Mouse (Mus musculus): Measurements from ENCODE around the gene 1700025G04Rik. TPM values are rescaled to one million over a fixed set of nuclear protein-coding genes. Genes with fewer than 3 reads are reported as not detected.

The 1700025G04Rik gene
- polyA plus RNA-seq, 1 experiment from 2014 or later, result 29.1 TPM

DNA sequence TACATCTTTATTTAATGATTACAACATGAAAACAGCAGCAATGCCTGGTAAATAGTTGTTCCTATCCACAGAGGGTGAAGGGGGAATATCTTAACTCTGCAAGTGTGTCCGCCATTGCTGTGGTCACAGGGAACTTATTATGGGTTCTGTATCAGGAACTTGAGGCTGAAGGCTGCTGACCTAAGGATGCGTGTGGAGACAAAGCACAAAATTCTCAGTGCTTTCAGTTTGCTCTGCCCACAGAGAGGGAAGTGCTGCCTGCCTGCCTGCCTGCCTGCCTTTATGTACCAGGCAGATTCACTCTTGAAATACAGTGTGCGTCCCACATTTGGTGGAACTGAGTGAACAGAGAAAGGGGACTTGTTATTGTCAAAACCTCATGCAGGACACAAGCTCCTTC lies 172.2 kb downstream of the 1700025G04Rik start:
- Histone ChIP-seq H3K4me1 (ENCODE audit: control insufficient read depth, insufficient read depth, low read length) (no peaks in the 10 kb centered on the region), H3K9me3 (ENCODE audit: control insufficient read depth, low read length) (no peaks in the 10 kb centered on the region), H3K4me3 (ENCODE audit: low read depth, low read length) (no peak overlapping the region), H3K9ac (replicated peaks; ENCODE audit: low read depth, low read length) (no peak overlapping the region), H3K27ac (ENCODE audit: low read depth, low read length) (no peak overlapping the region), H3K36me3 (ENCODE audit: control insufficient read depth, insufficient read depth, low read length) (no peaks in the 10 kb centered on the region), H3K27me3 (ENCODE audit: control insufficient read depth, insufficient read depth, low read length) (no peaks in the 10 kb centered on the region), H3K4me2 (ENCODE audit: low read depth, low read length) (no peak overlapping the region)
- 85% methylated on average over 3 of the region's 3 CpGs for WGBS
- ATAC-seq (ENCODE audit: low read depth), result no peak

GRCm38 (mm10) chr1:151914494-151914893 lies 175.4 kb downstream of the 1700025G04Rik start:
- no peak overlapping the region for H3K9ac ChIP-seq (replicated peaks; ENCODE audit: low read depth, low read length)
- H3K27me3 ChIP-seq (ENCODE audit: control insufficient read depth, insufficient read depth, low read length), result no peaks in the 10 kb centered on the region
- no peak overlapping the region for H3K27ac ChIP-seq (ENCODE audit: low read depth, low read length)
- 93% methylated on average over 9 of the region's 9 CpGs for WGBS
- H3K4me3 ChIP-seq (ENCODE audit: low read depth, low read length), result no peak overlapping the region
- no peaks in the 10 kb centered on the region for H3K36me3 ChIP-seq (ENCODE audit: control insufficient read depth, insufficient read depth, low read length)
- no peaks in the 10 kb centered on the region for H3K9me3 ChIP-seq (ENCODE audit: control insufficient read depth, low read length)
- H3K4me2 ChIP-seq (ENCODE audit: low read depth, low read length), result no peak overlapping the region
- H3K4me1 ChIP-seq (ENCODE audit: control insufficient read depth, insufficient read depth, low read length), result no peaks in the 10 kb centered on the region
- ATAC-seq (ENCODE audit: low read depth), result no peak

DNA sequence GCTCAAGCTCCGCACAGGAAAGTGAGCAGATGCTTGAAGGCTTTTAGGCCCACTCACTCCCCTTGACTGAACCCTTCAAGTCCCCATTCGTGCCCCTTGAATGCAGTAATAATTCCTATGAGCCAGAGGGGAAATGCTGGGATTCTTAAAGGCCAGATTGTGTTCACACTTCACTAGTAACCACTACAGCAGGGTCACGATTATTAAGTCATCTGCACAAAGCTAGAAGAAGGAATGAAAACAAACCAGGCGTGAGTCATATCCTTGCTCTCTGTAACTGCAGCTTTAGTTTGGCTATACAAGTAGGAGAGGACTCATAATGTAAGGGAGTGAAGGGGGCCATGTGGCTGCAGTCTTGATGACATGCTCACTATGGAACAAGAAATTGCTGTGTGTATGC lies 182.9 kb downstream of the 1700025G04Rik start:
- Histone ChIP-seq H3K27me3 (ENCODE audit: control insufficient read depth, insufficient read depth, low read length) (no peaks in the 10 kb centered on the region), H3K4me3 (ENCODE audit: low read depth, low read length) (no peak overlapping the region), H3K36me3 (ENCODE audit: control insufficient read depth, insufficient read depth, low read length) (no peaks in the 10 kb centered on the region), H3K4me1 (ENCODE audit: control insufficient read depth, insufficient read depth, low read length) (no peaks in the 10 kb centered on the region), H3K4me2 (ENCODE audit: low read depth, low read length) (no peak overlapping the region), H3K27ac (ENCODE audit: low read depth, low read length) (no peak overlapping the region), H3K9ac (replicated peaks; ENCODE audit: low read depth, low read length) (no peak overlapping the region), H3K9me3 (ENCODE audit: control insufficient read depth, low read length) (no peaks in the 10 kb centered on the region)
- 75% methylated on average over 4 of the region's 4 CpGs for WGBS
- no peak for ATAC-seq (ENCODE audit: low read depth)

GRCm38 (mm10) chr1:151900706-151901360 lies 189.1 kb downstream of the 1700025G04Rik start:
- Histone ChIP-seq H3K27me3 (ENCODE audit: control insufficient read depth, insufficient read depth, low read length) (no peaks in the 10 kb centered on the region), H3K4me3 (ENCODE audit: low read depth, low read length) (no peak overlapping the region), H3K9me3 (ENCODE audit: control insufficient read depth, low read length) (no peaks in the 10 kb centered on the region), H3K4me2 (ENCODE audit: low read depth, low read length) (no peak overlapping the region), H3K27ac (ENCODE audit: low read depth, low read length) (peak overlapping the region; percentile 72), H3K36me3 (ENCODE audit: control insufficient read depth, insufficient read depth, low read length) (no peaks in the 10 kb centered on the region), H3K9ac (replicated peaks; ENCODE audit: low read depth, low read length) (no peak overlapping the region), H3K4me1 (ENCODE audit: control insufficient read depth, insufficient read depth, low read length) (peaks cover 14% of the 10 kb centered on the region; the same call in 1 of the 2 replicates)
- peak; percentile 74 for ATAC-seq (ENCODE audit: low read depth)
- 46% methylated on average over 12 of the region's 12 CpGs for WGBS

DNA sequence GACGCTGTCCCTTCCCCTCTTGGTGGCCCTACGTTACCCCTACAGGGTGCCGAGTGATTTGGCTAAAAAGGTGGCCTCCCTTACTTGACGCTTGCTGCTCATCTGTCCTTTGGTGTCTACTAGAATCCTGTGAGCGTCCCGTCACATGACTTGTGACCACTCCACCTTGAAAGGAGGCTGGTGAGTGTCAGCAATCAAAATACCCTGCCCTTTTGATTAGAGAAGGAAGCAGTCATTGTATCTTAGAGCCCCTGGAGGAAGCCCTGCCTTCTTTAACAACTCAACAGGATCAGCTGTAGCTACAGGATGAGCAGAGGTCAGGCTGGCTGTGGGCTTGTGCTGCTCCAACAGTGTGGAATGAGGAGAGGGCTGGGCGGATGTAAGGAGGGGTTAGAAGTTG lies 190.0 kb downstream of the 1700025G04Rik start:
- Histone ChIP-seq H3K9me3 (ENCODE audit: control insufficient read depth, low read length) (no peaks in the 10 kb centered on the region), H3K4me2 (ENCODE audit: low read depth, low read length) (no peak overlapping the region), H3K27me3 (ENCODE audit: control insufficient read depth, insufficient read depth, low read length) (no peaks in the 10 kb centered on the region), H3K27ac (ENCODE audit: low read depth, low read length) (peak overlapping the region; percentile 72), H3K36me3 (ENCODE audit: control insufficient read depth, insufficient read depth, low read length) (no peaks in the 10 kb centered on the region), H3K9ac (replicated peaks; ENCODE audit: low read depth, low read length) (no peak overlapping the region), H3K4me3 (ENCODE audit: low read depth, low read length) (no peak overlapping the region), H3K4me1 (ENCODE audit: control insufficient read depth, insufficient read depth, low read length) (peaks cover 14% of the 10 kb centered on the region; the same call in 1 of the 2 replicates)
- 78% methylated on average over 7 of the region's 7 CpGs for WGBS
- no peak for ATAC-seq (ENCODE audit: low read depth)

DNA sequence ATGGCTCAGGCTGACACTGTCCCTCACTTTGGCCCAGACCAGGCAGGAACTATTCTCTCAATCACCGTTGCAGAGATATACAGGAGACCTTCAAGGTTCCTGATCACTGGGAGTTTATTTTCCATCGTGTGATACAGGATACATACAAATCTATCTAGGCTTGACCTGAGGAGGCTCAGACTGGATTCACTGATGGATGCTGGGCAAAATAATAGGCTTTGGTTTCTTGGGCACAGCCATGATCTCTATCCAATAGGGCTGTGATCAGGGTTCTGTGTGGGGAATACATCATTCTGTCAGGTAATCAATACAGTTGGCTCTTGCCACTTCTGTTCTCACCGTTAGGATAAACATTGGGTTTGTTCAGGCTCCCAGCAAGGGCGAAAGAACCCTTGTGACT lies 194.5 kb downstream of the 1700025G04Rik start:
- peaks cover 8% of the 10 kb centered on the region for H3K4me1 ChIP-seq (ENCODE audit: control insufficient read depth, insufficient read depth, low read length)
- H3K27ac ChIP-seq (ENCODE audit: low read depth, low read length), result no peak overlapping the region
- no peaks in the 10 kb centered on the region for H3K9me3 ChIP-seq (ENCODE audit: control insufficient read depth, low read length)
- WGBS, result 80% methylated on average over 4 of the region's 4 CpGs
- no peak overlapping the region for H3K4me2 ChIP-seq (ENCODE audit: low read depth, low read length)
- H3K4me3 ChIP-seq (ENCODE audit: low read depth, low read length), result no peak overlapping the region
- no peaks in the 10 kb centered on the region for H3K27me3 ChIP-seq (ENCODE audit: control insufficient read depth, insufficient read depth, low read length)
- ATAC-seq (ENCODE audit: low read depth), result no peak
- no peaks in the 10 kb centered on the region for H3K36me3 ChIP-seq (ENCODE audit: control insufficient read depth, insufficient read depth, low read length)
- no peak overlapping the region for H3K9ac ChIP-seq (replicated peaks; ENCODE audit: low read depth, low read length)

- Histone ChIP-seq H3K4me3 (ENCODE audit: low read depth, low read length) (no peak overlapping the region), H3K36me3 (ENCODE audit: control insufficient read depth, insufficient read depth, low read length) (no peaks in the 10 kb centered on the region), H3K27me3 (ENCODE audit: control insufficient read depth, insufficient read depth, low read length) (no peaks in the 10 kb centered on the region), H3K27ac (ENCODE audit: low read depth, low read length) (no peak overlapping the region), H3K9ac (replicated peaks; ENCODE audit: low read depth, low read length) (no peak overlapping the region), H3K9me3 (ENCODE audit: control insufficient read depth, low read length) (no peaks in the 10 kb centered on the region), H3K4me2 (ENCODE audit: low read depth, low read length) (no peak overlapping the region), H3K4me1 (ENCODE audit: control insufficient read depth, insufficient read depth, low read length) (peaks cover 8% of the 10 kb centered on the region)
- no peak for ATAC-seq (ENCODE audit: low read depth)
- WGBS, result 89% methylated on average over 5 of the region's 5 CpGs
Measured at GRCm38 (mm10) chr1:151893976-151894375, 195.9 kb downstream of the 1700025G04Rik start.

- 93% methylated on average over 5 of the region's 5 CpGs for WGBS
- H3K9ac ChIP-seq (replicated peaks; ENCODE audit: low read depth, low read length), result no peak overlapping the region
- H3K4me1 ChIP-seq (ENCODE audit: control insufficient read depth, insufficient read depth, low read length), result peaks cover 8% of the 10 kb centered on the region
- no peaks in the 10 kb centered on the region for H3K27me3 ChIP-seq (ENCODE audit: control insufficient read depth, insufficient read depth, low read length)
- H3K36me3 ChIP-seq (ENCODE audit: control insufficient read depth, insufficient read depth, low read length), result no peaks in the 10 kb centered on the region
- H3K4me2 ChIP-seq (ENCODE audit: low read depth, low read length), result no peak overlapping the region
- H3K4me3 ChIP-seq (ENCODE audit: low read depth, low read length), result no peak overlapping the region
- H3K9me3 ChIP-seq (ENCODE audit: control insufficient read depth, low read length), result no peaks in the 10 kb centered on the region
- no peak for ATAC-seq (ENCODE audit: low read depth)
- no peak overlapping the region for H3K27ac ChIP-seq (ENCODE audit: low read depth, low read length)
Measured at GRCm38 (mm10) chr1:151892008-151892407, 197.9 kb downstream of the 1700025G04Rik start.

GRCm38 (mm10) chr1:151891194-151891593 lies 198.7 kb downstream of the 1700025G04Rik start:
- no peak overlapping the region for H3K4me2 ChIP-seq (ENCODE audit: low read depth, low read length)
- WGBS, result 75% methylated on average over 9 of the region's 9 CpGs
- no peak overlapping the region for H3K27ac ChIP-seq (ENCODE audit: low read depth, low read length)
- peaks cover 6% of the 10 kb centered on the region for H3K4me1 ChIP-seq (ENCODE audit: control insufficient read depth, insufficient read depth, low read length)
- H3K36me3 ChIP-seq (ENCODE audit: control insufficient read depth, insufficient read depth, low read length), result no peaks in the 10 kb centered on the region
- H3K9ac ChIP-seq (replicated peaks; ENCODE audit: low read depth, low read length), result no peak overlapping the region
- no peak for ATAC-seq (ENCODE audit: low read depth)
- H3K27me3 ChIP-seq (ENCODE audit: control insufficient read depth, insufficient read depth, low read length), result no peaks in the 10 kb centered on the region
- no peaks in the 10 kb centered on the region for H3K9me3 ChIP-seq (ENCODE audit: control insufficient read depth, low read length)
- H3K4me3 ChIP-seq (ENCODE audit: low read depth, low read length), result no peak overlapping the region

Measured in neural tube, embryonic 14.5 days (tissue).